Mouse (Mus musculus): Measurements from ENCODE around the gene Rundc3a. TPM values are rescaled to one million over a fixed set of nuclear protein-coding genes. Genes with fewer than 3 reads are reported as not detected.

The Rundc3a gene
- polyA plus RNA-seq, 1 experiment from 2014 or later: 7.9 TPM

- Histone ChIP-seq H3K4me2 (replicated peaks; ENCODE audit: low read depth, low read length) (peak overlapping the region; percentile 77), H3K9me3 (ENCODE audit: control insufficient read depth, low read depth, low read length) (no peaks in the 10 kb centered on the region), H3K4me1 (ENCODE audit: control insufficient read depth, insufficient read depth, low read length) (peaks cover 9% of the 10 kb centered on the region; the same call in 1 of the 2 replicates), H3K27me3 (ENCODE audit: control insufficient read depth, insufficient read depth, low read length) (peaks cover 4% of the 10 kb centered on the region; the same call in 1 of the 2 replicates), H3K27ac (ENCODE audit: low read length) (no peak overlapping the region), H3K9ac (replicated peaks; ENCODE audit: low read depth, low read length) (no peak overlapping the region), H3K36me3 (ENCODE audit: control insufficient read depth, insufficient read depth, low read length) (no peaks in the 10 kb centered on the region), H3K4me3 (ENCODE audit: low read depth, low read length) (peak overlapping the region; percentile 26)
- WGBS: 10% methylated on average over 17 of the region's 17 CpGs
- 0 out of 2 replicates have a peak, but pooled peaks have one; percentile 3 for ATAC-seq (ENCODE audit: insufficient number of reproducible peaks, insufficient read depth, low FRiP score, low read depth)
These were observed 667 bp downstream of the Rundc3a start for GRCm38 (mm10) chr11:102393719-102394420.

GRCm38 (mm10) chr11:102394421-102395124, 1.4 kb downstream of the Rundc3a start:
- Histone ChIP-seq H3K4me3 (ENCODE audit: low read depth, low read length) (no peak overlapping the region), H3K27me3 (ENCODE audit: control insufficient read depth, insufficient read depth, low read length) (peaks cover 11% of the 10 kb centered on the region)

GRCm38 (mm10) chr11:102395250-102395649, 2.0 kb downstream of the Rundc3a start:
- Histone ChIP-seq H3K4me1 (ENCODE audit: control insufficient read depth, insufficient read depth, low read length) (peaks cover 18% of the 10 kb centered on the region; the same call in 1 of the 2 replicates), H3K9me3 (ENCODE audit: control insufficient read depth, low read depth, low read length) (no peaks in the 10 kb centered on the region), H3K36me3 (ENCODE audit: control insufficient read depth, insufficient read depth, low read length) (no peaks in the 10 kb centered on the region), H3K4me2 (replicated peaks; ENCODE audit: low read depth, low read length) (no peak overlapping the region), H3K4me3 (ENCODE audit: low read depth, low read length) (no peak overlapping the region), H3K27ac (ENCODE audit: low read length) (no peak overlapping the region; the same call in 1 of the 2 replicates), H3K27me3 (ENCODE audit: control insufficient read depth, insufficient read depth, low read length) (peaks cover 15% of the 10 kb centered on the region), H3K9ac (replicated peaks; ENCODE audit: low read depth, low read length) (no peak overlapping the region)
- no peak for ATAC-seq (ENCODE audit: insufficient number of reproducible peaks, insufficient read depth, low FRiP score, low read depth)
- 12% methylated on average over 5 of the region's 5 CpGs for WGBS

More at GRCm38 (mm10) chr11:102394421-102395124, 1.4 kb downstream of the Rundc3a start:
- no peak for ATAC-seq (ENCODE audit: insufficient number of reproducible peaks, insufficient read depth, low FRiP score, low read depth)
- H3K27ac ChIP-seq (ENCODE audit: low read length): no peak overlapping the region
- 79% methylated on average over 9 of the region's 9 CpGs for WGBS
- H3K36me3 ChIP-seq (ENCODE audit: control insufficient read depth, insufficient read depth, low read length): no peaks in the 10 kb centered on the region
- H3K4me1 ChIP-seq (ENCODE audit: control insufficient read depth, insufficient read depth, low read length): peaks cover 12% of the 10 kb centered on the region; the same call in 1 of the 2 replicates
- H3K4me2 ChIP-seq (replicated peaks; ENCODE audit: low read depth, low read length): no peak overlapping the region
- H3K9me3 ChIP-seq (ENCODE audit: control insufficient read depth, low read depth, low read length): no peaks in the 10 kb centered on the region
- H3K9ac ChIP-seq (replicated peaks; ENCODE audit: low read depth, low read length): no peak overlapping the region

- Histone ChIP-seq H3K4me3 (ENCODE audit: low read depth, low read length) (no peak overlapping the region), H3K27ac (ENCODE audit: low read length) (no peak overlapping the region), H3K27me3 (ENCODE audit: control insufficient read depth, insufficient read depth, low read length) (peaks cover 19% of the 10 kb centered on the region), H3K4me1 (ENCODE audit: control insufficient read depth, insufficient read depth, low read length) (peaks cover 18% of the 10 kb centered on the region; the same call in 1 of the 2 replicates), H3K4me2 (replicated peaks; ENCODE audit: low read depth, low read length) (no peak overlapping the region), H3K9ac (replicated peaks; ENCODE audit: low read depth, low read length) (no peak overlapping the region), H3K36me3 (ENCODE audit: control insufficient read depth, insufficient read depth, low read length) (no peaks in the 10 kb centered on the region), H3K9me3 (ENCODE audit: control insufficient read depth, low read depth, low read length) (no peaks in the 10 kb centered on the region)
- ATAC-seq (ENCODE audit: insufficient number of reproducible peaks, insufficient read depth, low FRiP score, low read depth): no peak
- 62% methylated on average over 6 of the region's 6 CpGs for WGBS
These were observed 3.1 kb downstream of the Rundc3a start for GRCm38 (mm10) chr11:102396263-102396662.

GRCm38 (mm10) chr11:102396671-102397141, 3.5 kb downstream of the Rundc3a start:
- Histone ChIP-seq H3K27me3 (ENCODE audit: control insufficient read depth, insufficient read depth, low read length) (peaks cover 19% of the 10 kb centered on the region), H3K4me1 (ENCODE audit: control insufficient read depth, insufficient read depth, low read length) (peaks cover 18% of the 10 kb centered on the region; the same call in 1 of the 2 replicates)
- no peak for ATAC-seq (ENCODE audit: insufficient number of reproducible peaks, insufficient read depth, low FRiP score, low read depth)

GRCm38 (mm10) chr11:102398007-102398825, 5.0 kb downstream of the Rundc3a start:
- Histone ChIP-seq H3K27me3 (ENCODE audit: control insufficient read depth, insufficient read depth, low read length) (peaks cover 19% of the 10 kb centered on the region), H3K36me3 (ENCODE audit: control insufficient read depth, insufficient read depth, low read length) (peaks cover 9% of the 10 kb centered on the region), H3K9ac (replicated peaks; ENCODE audit: low read depth, low read length) (no peak overlapping the region), H3K4me1 (ENCODE audit: control insufficient read depth, insufficient read depth, low read length) (peaks cover 15% of the 10 kb centered on the region; the same call in 1 of the 2 replicates), H3K9me3 (ENCODE audit: control insufficient read depth, low read depth, low read length) (no peaks in the 10 kb centered on the region), H3K4me2 (replicated peaks; ENCODE audit: low read depth, low read length) (no peak overlapping the region), H3K27ac (ENCODE audit: low read length) (no peak overlapping the region), H3K4me3 (ENCODE audit: low read depth, low read length) (no peak overlapping the region)
- WGBS: 71% methylated on average over 20 of the region's 20 CpGs
- no peak for ATAC-seq (ENCODE audit: insufficient number of reproducible peaks, insufficient read depth, low FRiP score, low read depth)

More at GRCm38 (mm10) chr11:102396671-102397141, 3.5 kb downstream of the Rundc3a start:
- Histone ChIP-seq H3K4me3 (ENCODE audit: low read depth, low read length) (no peak overlapping the region), H3K9ac (replicated peaks; ENCODE audit: low read depth, low read length) (no peak overlapping the region), H3K4me2 (replicated peaks; ENCODE audit: low read depth, low read length) (no peak overlapping the region), H3K9me3 (ENCODE audit: control insufficient read depth, low read depth, low read length) (no peaks in the 10 kb centered on the region), H3K27ac (ENCODE audit: low read length) (no peak overlapping the region), H3K36me3 (ENCODE audit: control insufficient read depth, insufficient read depth, low read length) (no peaks in the 10 kb centered on the region)
- WGBS: 75% methylated on average over 7 of the region's 7 CpGs

GRCm38 (mm10) chr11:102399107-102399506, 5.9 kb downstream of the Rundc3a start:
- H3K9me3 ChIP-seq (ENCODE audit: control insufficient read depth, low read depth, low read length): no peaks in the 10 kb centered on the region
- H3K27ac ChIP-seq (ENCODE audit: low read length): no peak overlapping the region
- 16% methylated on average over 15 of the region's 15 CpGs for WGBS
- peaks cover 19% of the 10 kb centered on the region for H3K27me3 ChIP-seq (ENCODE audit: control insufficient read depth, insufficient read depth, low read length)
- no peak for ATAC-seq (ENCODE audit: insufficient number of reproducible peaks, insufficient read depth, low FRiP score, low read depth)
- peaks cover 18% of the 10 kb centered on the region for H3K36me3 ChIP-seq (ENCODE audit: control insufficient read depth, insufficient read depth, low read length)
- H3K4me2 ChIP-seq (replicated peaks; ENCODE audit: low read depth, low read length): peak overlapping the region; percentile 39
- H3K4me1 ChIP-seq (ENCODE audit: control insufficient read depth, insufficient read depth, low read length): peaks cover 9% of the 10 kb centered on the region; the same call in 1 of the 2 replicates
- H3K9ac ChIP-seq (replicated peaks; ENCODE audit: low read depth, low read length): no peak overlapping the region
- peak overlapping the region; percentile 24; the same call in 1 of the 2 replicates for H3K4me3 ChIP-seq (ENCODE audit: low read depth, low read length)
